Mouse (Mus musculus): Measurements from ENCODE around the gene Sdad1. TPM values are rescaled to one million over a fixed set of nuclear protein-coding genes. Genes with fewer than 3 reads are reported as not detected.

Gene Sdad1
- polyA plus RNA-seq, 2 experiments, result 9.5 to 17.4 TPM

DNA sequence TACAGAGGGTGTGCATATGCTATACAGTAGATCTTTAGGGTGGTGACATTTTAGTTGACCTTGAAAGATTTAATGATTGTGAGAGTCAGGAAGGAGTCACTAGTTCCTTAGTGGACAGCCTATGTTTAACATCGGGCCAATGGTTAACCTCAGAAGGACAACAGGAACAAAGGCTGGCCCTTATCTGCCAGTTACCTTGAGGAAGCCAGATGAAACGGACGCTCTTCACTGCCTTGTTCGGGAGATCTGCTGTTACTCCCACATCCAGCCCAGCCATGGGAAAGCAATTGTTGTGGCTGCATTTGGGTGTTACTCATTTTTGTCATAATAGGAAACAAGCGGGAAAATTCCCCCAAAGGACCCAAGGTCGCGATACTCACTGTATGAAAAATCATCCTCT is 3.5 kb upstream of the Sdad1 start:
- Histone ChIP-seq H3K27ac (no peak overlapping the region), H3K9me3 (ENCODE audit: control insufficient read depth, low read length) (no peaks in the 10 kb centered on the region), H3K27me3 (ENCODE audit: control insufficient read depth, insufficient read depth, low read length) (0 out of 2 replicates have a peak, but pooled peaks cover 2% of the 10 kb centered on the region), H3K4me3 (ENCODE audit: insufficient read depth in 1 of 2, low read depth in 2 of 2, low read length in 2 of 2) (no peak overlapping the region), H3K4me2 (ENCODE audit: low read depth) (no peak overlapping the region), H3K36me3 (replicated peaks; ENCODE audit: control insufficient read depth, insufficient read depth, low read depth) (no peaks in the 10 kb centered on the region), H3K9ac (replicated peaks) (no peak overlapping the region), H3K4me1 (replicated peaks; ENCODE audit: control insufficient read depth in 2 of 2, insufficient read depth in 2 of 2, low read length in 1 of 2) (peaks cover 2 to 20% of the 10 kb centered on the region in 2 experiments)
- WGBS (ENCODE audit: insufficient replicate concordance), result 18% methylated on average over 7 of the region's 7 CpGs
- TF ChIP-seq EP300 (IDR thresholded peaks at IDR 0.05; ENCODE audit: low read depth), result no peak
- TF ChIP-seq CTCF (IDR thresholded peaks at IDR 0.05; ENCODE audit: low read depth), result no peak
- no peak for DNase-seq (ENCODE audit: low read depth in 3 of 3, low spot score in 3 of 3)
- ATAC-seq (ENCODE audit: insufficient read depth), result no peak

DNA sequence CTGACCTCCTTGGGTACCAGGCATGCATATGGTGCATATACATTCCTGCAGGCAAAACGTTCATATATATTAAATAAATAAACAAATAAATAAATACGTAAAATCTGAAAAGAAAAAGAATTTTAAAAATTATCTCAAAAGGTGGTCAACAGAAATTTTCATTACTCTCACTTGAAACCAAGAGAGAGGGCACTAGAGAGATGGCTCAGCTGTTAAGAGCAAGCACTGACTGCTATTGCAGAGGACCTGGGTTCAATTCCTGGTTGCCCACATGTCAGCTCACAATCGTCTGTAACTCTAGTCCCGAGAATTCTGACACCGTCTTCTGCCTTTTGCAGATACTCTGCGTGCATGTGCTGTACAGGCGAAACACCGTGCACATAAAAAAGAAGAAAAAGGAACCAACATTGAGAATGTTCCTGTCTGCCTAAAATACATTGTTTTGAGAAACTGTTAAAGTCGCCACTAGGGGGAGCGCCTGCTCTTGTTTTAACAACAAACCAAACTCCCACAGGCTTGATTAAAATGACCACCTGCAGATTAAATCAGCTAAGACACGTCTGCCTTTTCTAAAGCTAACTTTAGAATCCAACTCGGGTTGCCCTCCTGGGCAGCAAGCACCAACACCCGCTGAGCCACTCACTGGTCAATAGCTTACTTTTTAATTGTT is 1.9 kb upstream of the Sdad1 start:
- peak; percentile 51 to 70 (median 56) for DNase-seq (ENCODE audit: low read depth in 3 of 3, low spot score in 3 of 3)
- 10% methylated on average over 13 of the region's 13 CpGs for WGBS (ENCODE audit: insufficient replicate concordance)
- no peak for ATAC-seq (ENCODE audit: insufficient read depth)
- Histone ChIP-seq H3K4me3 (ENCODE audit: insufficient read depth in 1 of 2, low read depth in 2 of 2, low read length in 2 of 2) (no peak overlapping the region), H3K4me1 (replicated peaks; ENCODE audit: control insufficient read depth in 2 of 2, insufficient read depth in 2 of 2, low read length in 1 of 2) (peaks cover 3 to 25% of the 10 kb centered on the region in 2 experiments), H3K9me3 (ENCODE audit: control insufficient read depth, low read length) (no peaks in the 10 kb centered on the region), H3K27me3 (ENCODE audit: control insufficient read depth, insufficient read depth, low read length) (0 out of 2 replicates have a peak, but pooled peaks cover 2% of the 10 kb centered on the region), H3K9ac (replicated peaks) (no peak overlapping the region), H3K4me2 (ENCODE audit: low read depth) (no peak overlapping the region), H3K27ac (no peak overlapping the region), H3K36me3 (replicated peaks; ENCODE audit: control insufficient read depth, insufficient read depth, low read depth) (no peaks in the 10 kb centered on the region)
- no peak for TF ChIP-seq EP300 (IDR thresholded peaks at IDR 0.05; ENCODE audit: low read depth)
- TF ChIP-seq CTCF (IDR thresholded peaks at IDR 0.05; ENCODE audit: low read depth), result peak; percentile 74

DNA sequence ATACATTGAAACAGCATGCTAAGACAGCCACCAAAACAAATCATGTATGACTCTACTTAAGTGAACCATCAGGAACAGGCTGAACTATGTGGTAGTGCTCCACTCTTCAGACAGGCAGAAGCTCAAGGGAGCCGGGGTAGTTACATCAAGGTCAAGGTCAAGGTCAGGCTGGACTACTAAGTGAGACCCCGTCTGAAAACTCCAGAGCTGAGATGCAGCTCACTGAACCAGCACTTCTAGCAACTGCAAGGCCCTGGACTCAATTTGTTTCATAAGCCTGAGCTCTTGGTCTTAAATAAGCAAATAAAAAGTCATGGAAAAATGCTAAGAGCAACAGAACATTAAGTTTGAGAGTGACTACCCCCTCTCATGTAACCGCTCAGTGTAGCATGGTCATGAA is 6.0 kb downstream of the Sdad1 start:
- H3K9ac ChIP-seq (replicated peaks), result no peak overlapping the region
- ATAC-seq (ENCODE audit: insufficient read depth) (no peak), DNase-seq (ENCODE audit: low read depth in 3 of 3, low spot score in 3 of 3) (no peak)
- H3K27me3 ChIP-seq (ENCODE audit: control insufficient read depth, insufficient read depth, low read length), result 0 out of 2 replicates have a peak, but pooled peaks cover 1% of the 10 kb centered on the region
- H3K36me3 ChIP-seq (replicated peaks; ENCODE audit: control insufficient read depth, insufficient read depth, low read depth), result peaks cover 44% of the 10 kb centered on the region
- 79% methylated on average over 3 of the region's 3 CpGs for WGBS (ENCODE audit: insufficient replicate concordance)
- H3K4me3 ChIP-seq (ENCODE audit: insufficient read depth in 1 of 2, low read depth in 2 of 2, low read length in 2 of 2), result no peak overlapping the region
- H3K9me3 ChIP-seq (ENCODE audit: control insufficient read depth, low read length), result no peaks in the 10 kb centered on the region
- TF ChIP-seq CTCF (IDR thresholded peaks at IDR 0.05; ENCODE audit: low read depth) (no peak), EP300 (IDR thresholded peaks at IDR 0.05; ENCODE audit: low read depth) (no peak)
- peaks cover 3 to 7% of the 10 kb centered on the region in 2 experiments; a peak in 3 of 4 replicates for H3K4me1 ChIP-seq (replicated peaks; ENCODE audit: control insufficient read depth in 2 of 2, insufficient read depth in 2 of 2, low read length in 1 of 2)
- no peak overlapping the region for H3K4me2 ChIP-seq (ENCODE audit: low read depth)
- H3K27ac ChIP-seq, result no peak overlapping the region

DNA sequence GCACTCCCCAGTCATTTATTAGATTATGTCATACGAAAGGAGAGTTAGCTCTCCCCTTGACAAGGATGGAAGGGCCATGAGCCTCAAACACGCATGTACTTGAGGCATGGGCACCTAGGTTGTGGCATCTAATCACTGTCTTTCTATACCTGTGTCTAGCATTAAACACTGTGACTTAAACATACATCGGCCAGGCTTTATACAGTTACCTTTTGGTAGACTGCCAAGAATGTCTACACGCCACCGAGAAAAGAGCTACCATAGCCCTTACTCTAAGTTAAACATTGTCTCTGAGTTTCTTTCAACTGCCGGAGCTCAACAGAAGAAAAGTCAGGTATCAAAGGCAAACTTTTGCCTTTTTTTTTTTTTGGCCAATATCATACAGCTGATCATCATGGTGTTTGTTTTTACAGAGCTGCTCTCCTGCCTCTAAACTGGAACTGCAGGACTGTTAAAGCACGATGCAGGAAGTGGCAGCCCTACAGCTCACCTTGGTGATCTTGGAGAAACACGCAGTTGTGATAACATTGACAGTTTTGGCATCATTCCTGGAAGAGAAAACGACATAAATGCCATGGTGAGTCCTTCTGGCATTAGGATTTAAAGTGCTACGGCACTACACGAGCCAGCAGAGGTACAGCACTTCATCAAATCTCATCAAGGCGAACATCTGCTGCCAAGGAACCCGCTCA is 8.0 kb downstream of the Sdad1 start:
- Histone ChIP-seq H3K4me2 (ENCODE audit: low read depth) (no peak overlapping the region), H3K9ac (replicated peaks) (no peak overlapping the region), H3K36me3 (replicated peaks; ENCODE audit: control insufficient read depth, insufficient read depth, low read depth) (peaks cover 47% of the 10 kb centered on the region), H3K27ac (no peak overlapping the region), H3K4me3 (ENCODE audit: insufficient read depth in 1 of 2, low read depth in 2 of 2, low read length in 2 of 2) (no peak overlapping the region), H3K9me3 (ENCODE audit: control insufficient read depth, low read length) (no peaks in the 10 kb centered on the region), H3K27me3 (ENCODE audit: control insufficient read depth, insufficient read depth, low read length) (no peaks in the 10 kb centered on the region), H3K4me1 (replicated peaks; ENCODE audit: control insufficient read depth in 2 of 2, insufficient read depth in 2 of 2, low read length in 1 of 2) (no peaks in the 10 kb centered on the region)
- no peak for TF ChIP-seq CTCF (IDR thresholded peaks at IDR 0.05; ENCODE audit: low read depth)
- TF ChIP-seq EP300 (IDR thresholded peaks at IDR 0.05; ENCODE audit: low read depth), result no peak
- WGBS (ENCODE audit: insufficient replicate concordance), result 79% methylated on average over 13 of the region's 13 CpGs
- ATAC-seq (ENCODE audit: insufficient read depth), result no peak
- DNase-seq (ENCODE audit: low read depth in 3 of 3, low spot score in 3 of 3), result no peak

DNA sequence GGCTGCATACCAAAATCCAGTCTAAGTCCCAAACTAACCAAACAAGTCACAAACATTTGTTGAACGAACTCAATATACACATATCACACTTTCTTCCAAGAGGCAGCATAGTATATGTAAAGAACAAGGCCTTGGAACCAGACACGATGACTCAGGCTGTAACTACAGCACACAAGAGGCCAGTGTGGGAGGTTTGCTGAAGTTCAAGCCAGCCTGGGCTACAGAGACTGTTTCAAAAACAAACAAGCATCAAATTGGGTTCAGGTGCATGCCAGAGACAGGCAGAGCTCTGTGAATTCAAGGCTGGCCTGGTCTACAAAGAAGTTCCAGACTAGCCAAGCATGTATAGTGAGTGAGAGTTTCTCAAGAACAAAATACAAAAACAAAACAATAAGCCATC is 15.8 kb downstream of the Sdad1 start:
- WGBS (ENCODE audit: insufficient replicate concordance), result 79% methylated on average over 2 of the region's 2 CpGs

More for the DNA sequence above, 15.8 kb downstream of the Sdad1 start:
- no peaks in the 10 kb centered on the region for H3K9me3 ChIP-seq (ENCODE audit: control insufficient read depth, low read length)
- 0 out of 4 replicates have a peak, but pooled peaks cover 0 to 4% of the 10 kb centered on the region in 2 experiments for H3K4me1 ChIP-seq (replicated peaks; ENCODE audit: control insufficient read depth in 2 of 2, insufficient read depth in 2 of 2, low read length in 1 of 2)
- H3K27ac ChIP-seq, result no peak overlapping the region
- peaks cover 26% of the 10 kb centered on the region for H3K36me3 ChIP-seq (replicated peaks; ENCODE audit: control insufficient read depth, insufficient read depth, low read depth)
- no peaks in the 10 kb centered on the region for H3K27me3 ChIP-seq (ENCODE audit: control insufficient read depth, insufficient read depth, low read length)
- no peak for DNase-seq (ENCODE audit: low read depth in 3 of 3, low spot score in 3 of 3)
- ATAC-seq (ENCODE audit: insufficient read depth), result no peak
- no peak overlapping the region for H3K4me2 ChIP-seq (ENCODE audit: low read depth)
- H3K4me3 ChIP-seq (ENCODE audit: insufficient read depth in 1 of 2, low read depth in 2 of 2, low read length in 2 of 2), result no peak overlapping the region
- no peak overlapping the region for H3K9ac ChIP-seq (replicated peaks)
- TF ChIP-seq CTCF (IDR thresholded peaks at IDR 0.05; ENCODE audit: low read depth) (no peak), EP300 (IDR thresholded peaks at IDR 0.05; ENCODE audit: low read depth) (no peak)
